ENCODE assay signal across 32 mouse cellular contexts in genomic region chr12:88250000-88250399, GRCm38 (mm10). TPM values are rescaled to one million over a fixed set of nuclear protein-coding genes. Genes with fewer than 3 reads are reported as not detected.
"Had no signal": no experiment of that assay in that cellular context is flagged by ENCODE, and none has a peak within 500 bp of the region (broad histone marks: within the 10 kb centered on the region; RNA-seq: fewer than 3 reads in every experiment).

Gene Gm8332 (minus strand): TSS chr12:88250100.

RNA-seq across cellular contexts. Expression of gene Gm8332, which starts in this region (rescaled TPM):
- total RNA-seq: common myeloid progenitor, adult 5-6 weeks; forebrain, postnatal 0 days; gastrocnemius, adult 18-20 months; gastrocnemius, adult 2 months; gastrocnemius, adult 8-10 months; gastrocnemius, postnatal 10 days; gastrocnemius, postnatal 14 days; gastrocnemius, postnatal 25 days; gastrocnemius, postnatal 36 days; gastrocnemius, postnatal 4 days; granulocyte monocyte progenitor cell, adult 5-6 weeks; heart, adult 18-20 months; heart, adult 2 months; heart, adult 8-10 months had no signal
- polyA plus RNA-seq: cortical plate, adult 2 months; embryonic facial prominence, embryonic 10.5 days; embryonic facial prominence, embryonic 11.5 days; embryonic facial prominence, embryonic 12.5 days; embryonic facial prominence, embryonic 13.5 days; embryonic facial prominence, embryonic 14.5 days; embryonic facial prominence, embryonic 15.5 days; erythroblast, embryonic 14.5 days; forebrain, embryonic 10.5 days; forebrain, embryonic 11.5 days; forebrain, embryonic 12.5 days; forebrain, embryonic 13.5 days; forebrain, embryonic 14.5 days; forebrain, embryonic 15.5 days; forebrain, embryonic 16.5 days; forebrain, postnatal 0 days; frontal cortex, adult 2 months; gonadal fat pad, adult 2 months; heart, adult 2 months; heart, embryonic 10.5 days had no signal
